Mouse (Mus musculus) spleen, adult 2 months (tissue): Measurements from ENCODE around the gene Tnfaip3.

ENCODE experiments used
- CTCF ChIP-seq: fragments of 200-500 bp; IDR thresholded peaks from 2 replicates; pipeline ENCODE4 v1.5.1; 2011; ENCODE audit warnings: mild to moderate bottlenecking, inconsistent platforms; ENCODE audit not compliant: insufficient read depth, insufficient read length, insufficient replicate concordance; ENCODE audit errors: extremely low read depth
- POLR2A ChIP-seq: fragments of 200-500 bp; IDR thresholded peaks from 2 replicates; pipeline ENCODE4 v1.6.1; 2011; ENCODE audit warnings: low read depth, low read length, inconsistent platforms

DNA sequence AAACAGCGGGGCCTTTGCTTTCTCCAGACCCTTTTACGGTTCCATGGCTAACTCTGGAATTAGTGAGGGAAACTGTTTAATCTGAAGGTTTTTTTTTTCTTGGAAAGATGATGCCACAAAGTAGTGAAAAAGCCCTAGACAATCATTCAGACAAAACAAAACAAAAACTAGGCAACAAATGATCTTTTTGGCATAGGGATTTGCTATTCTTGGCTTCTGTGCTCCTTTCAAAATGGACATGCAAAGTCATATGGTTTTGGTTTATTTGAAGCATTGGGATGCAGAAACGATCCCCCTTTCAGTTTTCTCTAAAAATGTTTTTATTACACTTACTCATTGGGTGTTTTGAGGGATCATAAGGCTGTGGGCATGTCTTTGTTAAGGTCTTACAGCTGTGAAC is 41.0 kb downstream of the Tnfaip3 start:
- TF ChIP-seq CTCF = no peak
- no peak for TF ChIP-seq POLR2A
